Mouse (Mus musculus) heart, adult 2 months (tissue): ENCODE data around the gene Atl1.

Source experiments
- EP300 ChIP-seq: fragments of 200-500 bp; IDR thresholded peaks from 2 replicates; pipeline ENCODE4 v1.6.1; 2011; ENCODE audit warnings: low read depth, low read length, control low read depth; ENCODE audit not compliant: insufficient read depth
- POLR2A ChIP-seq: fragments of 200-500 bp; IDR thresholded peaks from 2 replicates; pipeline ENCODE4 v1.6.1; 2011; ENCODE audit warnings: mild to moderate bottlenecking, low read depth, low read length, control low read depth; ENCODE audit not compliant: insufficient read depth

DNA sequence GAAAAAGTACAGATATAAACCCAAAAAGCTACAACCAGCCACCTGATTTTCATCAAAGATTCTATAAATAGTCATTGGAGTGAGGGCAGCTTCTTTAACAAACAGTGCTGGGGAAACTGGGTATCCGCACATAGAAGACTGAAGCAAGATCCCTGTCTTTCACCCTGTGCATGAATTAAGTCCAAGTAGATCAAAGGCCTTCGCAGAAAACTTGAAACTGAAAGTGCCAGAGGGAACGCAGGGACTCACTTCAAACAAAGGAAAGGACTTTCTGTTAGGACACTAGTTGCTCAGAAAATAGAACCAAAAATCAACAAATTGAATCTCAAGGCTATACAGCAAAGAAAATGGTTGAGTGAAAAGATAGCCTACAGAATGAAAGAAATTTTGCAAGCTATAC lies 103.0 kb downstream of the Atl1 start:
- TF ChIP-seq POLR2A (no peak), EP300 (no peak)
